Mouse (Mus musculus): ENCODE data around the gene Dclre1c.

Dclre1c gene

DNA sequence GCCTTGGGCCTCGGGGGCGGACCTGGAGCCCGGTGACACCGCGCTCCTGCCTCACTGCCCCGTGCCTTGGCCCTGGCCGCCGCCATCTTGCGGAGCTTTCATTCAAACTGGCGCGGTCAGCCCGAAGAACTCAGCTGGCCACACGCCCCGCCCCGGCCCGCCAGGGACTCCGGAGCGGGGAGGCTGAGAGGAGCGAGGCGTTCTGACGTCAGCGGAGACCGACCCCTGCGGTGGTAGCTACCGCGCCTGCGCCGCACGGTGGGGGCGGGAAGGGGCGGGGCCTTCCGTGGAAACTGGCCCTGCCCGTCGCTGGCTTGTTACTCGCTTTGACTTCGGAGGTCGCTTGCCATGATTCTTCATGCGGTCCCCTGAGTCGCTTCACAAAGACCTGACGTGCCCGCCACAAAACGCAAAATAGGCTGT is 50.9 kb downstream of the Dclre1c start, which contains the start of gene Suv39h2:
Gene Suv39h2, minus strand, starts transcription at position 171 of the 423 bp plus-strand sequence.
- peak; percentile 96 for DNase-seq (ENCODE audit: low spot score)

DNA sequence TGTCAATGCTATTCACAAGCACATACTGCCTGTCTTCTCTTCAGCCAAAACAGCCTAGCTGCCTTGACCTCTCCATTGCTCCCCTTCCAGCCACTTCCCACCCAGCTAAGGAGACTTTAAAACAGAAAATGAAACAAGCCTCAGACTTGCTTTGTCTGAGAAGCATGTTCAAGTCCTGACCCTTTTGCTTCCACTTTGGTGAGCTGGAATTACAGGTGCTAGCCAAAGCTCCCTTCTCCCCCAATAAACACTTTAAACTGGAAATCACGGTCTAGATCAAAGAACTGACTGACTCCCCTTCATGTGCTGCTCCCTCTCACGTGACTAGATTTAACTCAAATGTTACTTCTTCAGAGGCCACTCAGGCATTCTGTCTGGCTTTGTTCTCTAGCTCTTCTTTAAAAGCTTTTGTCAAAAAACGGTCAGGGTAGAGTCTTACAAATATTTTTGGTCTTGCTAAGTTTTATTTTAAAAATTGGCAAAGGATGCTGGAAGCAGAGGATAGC is 51.9 kb downstream of the Dclre1c start:
- peak; percentile 10 for DNase-seq (ENCODE audit: low spot score)

DNA sequence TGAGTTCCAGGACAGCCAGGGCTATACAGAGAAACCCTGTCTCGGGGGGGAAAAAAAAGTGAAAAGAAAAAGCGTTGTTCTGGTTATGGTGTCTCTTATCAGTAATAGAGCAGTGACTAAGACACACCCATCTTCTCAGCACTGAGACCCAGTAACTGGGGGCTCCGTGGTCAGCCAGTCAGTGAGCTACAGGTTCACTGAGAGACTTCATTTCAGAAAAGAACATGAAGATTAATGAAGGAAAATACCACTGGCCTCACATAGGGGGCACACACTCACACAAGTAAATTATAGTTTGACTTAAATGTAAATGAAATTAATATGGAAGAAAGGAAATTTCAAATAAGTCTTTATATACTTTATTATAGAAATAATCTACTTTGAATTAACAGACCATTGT is 56.3 kb downstream of the Dclre1c start:
- DNase-seq (ENCODE audit: low spot score) = no peak

DNA sequence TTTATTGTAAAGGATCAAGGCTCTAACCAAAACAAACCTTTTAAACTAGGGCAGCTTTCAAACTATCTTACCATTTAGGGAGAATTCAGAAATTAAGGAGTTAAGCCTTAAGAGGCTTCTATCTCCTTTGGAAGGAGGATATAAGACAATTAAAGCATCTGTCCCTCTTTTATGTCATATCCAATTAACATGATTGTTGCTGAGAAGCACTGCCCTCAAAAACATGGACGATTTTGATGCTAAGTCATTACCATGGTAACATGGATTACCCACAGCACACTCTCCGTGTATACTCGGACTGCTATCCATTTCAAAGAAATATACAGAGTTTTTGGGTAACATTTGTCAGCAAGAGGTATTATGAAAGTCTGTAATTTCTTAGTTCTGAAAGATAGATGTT is 65.9 kb downstream of the Dclre1c start:
- DNase-seq (ENCODE audit: low spot score) = no peak

DNA sequence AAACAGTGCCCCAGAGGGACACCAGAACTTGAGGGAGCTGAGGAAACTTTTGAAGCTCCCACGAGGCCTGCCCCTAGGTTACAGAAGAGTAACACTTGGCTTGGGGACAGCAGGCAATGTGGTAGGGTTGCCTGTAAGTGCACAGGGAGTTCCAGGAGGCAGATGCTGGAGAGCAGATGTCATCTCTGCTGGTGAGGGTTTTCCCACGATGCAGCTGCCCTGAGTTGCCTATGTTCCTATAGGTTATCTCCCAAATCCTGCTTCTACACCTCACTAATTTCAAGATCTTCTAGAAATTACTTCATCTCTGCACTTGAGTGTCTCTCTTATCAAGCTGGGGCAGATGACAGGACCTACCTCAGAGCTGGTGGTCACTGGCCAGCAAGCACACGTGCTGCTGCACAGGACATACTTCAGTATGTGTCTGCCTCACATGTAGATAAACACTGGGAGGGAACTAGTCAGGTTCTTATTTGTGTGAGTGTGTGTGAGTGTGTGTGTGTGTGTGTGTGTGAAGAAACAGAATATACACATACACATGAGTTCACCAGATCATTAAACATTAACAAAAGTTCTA is 70.0 kb downstream of the Dclre1c start:
- no peak for DNase-seq (ENCODE audit: low spot score)

DNA sequence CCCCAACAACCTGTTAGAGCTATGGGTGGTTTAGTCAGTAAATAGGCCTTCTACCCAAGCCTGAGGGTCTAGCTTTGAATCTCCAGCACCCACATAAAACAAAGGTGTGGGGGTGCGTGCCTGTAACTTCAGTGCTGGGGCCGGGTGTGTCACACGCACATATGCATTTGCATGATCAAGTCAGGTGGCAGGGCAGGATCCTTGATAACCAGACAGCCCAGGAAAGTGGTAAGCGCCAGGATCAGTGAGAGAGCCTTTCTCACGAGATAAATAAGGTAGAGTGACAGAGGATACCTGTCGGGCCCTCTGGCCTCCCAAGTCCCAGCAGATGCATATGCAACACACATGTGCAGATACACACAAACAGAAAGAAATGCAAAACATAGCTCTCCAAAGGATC is 75.6 kb downstream of the Dclre1c start:
- no peak for DNase-seq (ENCODE audit: low spot score)

DNA sequence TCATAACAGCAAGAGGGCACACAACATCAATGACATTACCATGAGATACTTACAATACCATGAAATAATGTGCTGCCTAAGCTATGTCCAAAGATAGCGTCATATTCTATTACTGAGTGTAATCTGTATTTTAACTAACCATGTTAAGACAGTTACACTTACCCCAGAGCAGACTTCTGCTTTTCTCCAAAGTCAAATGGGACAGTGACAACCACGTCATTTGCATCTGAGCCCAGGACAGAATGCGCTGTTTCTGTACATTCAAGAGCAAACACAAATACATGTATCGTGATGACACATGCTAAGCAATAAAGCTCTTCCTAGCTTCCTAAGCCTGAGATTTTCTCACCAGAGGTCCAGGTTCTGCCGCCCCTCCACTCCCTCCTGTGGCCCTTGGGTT is 77.0 kb downstream of the Dclre1c start:
- DNase-seq (ENCODE audit: low spot score) = no peak

DNA sequence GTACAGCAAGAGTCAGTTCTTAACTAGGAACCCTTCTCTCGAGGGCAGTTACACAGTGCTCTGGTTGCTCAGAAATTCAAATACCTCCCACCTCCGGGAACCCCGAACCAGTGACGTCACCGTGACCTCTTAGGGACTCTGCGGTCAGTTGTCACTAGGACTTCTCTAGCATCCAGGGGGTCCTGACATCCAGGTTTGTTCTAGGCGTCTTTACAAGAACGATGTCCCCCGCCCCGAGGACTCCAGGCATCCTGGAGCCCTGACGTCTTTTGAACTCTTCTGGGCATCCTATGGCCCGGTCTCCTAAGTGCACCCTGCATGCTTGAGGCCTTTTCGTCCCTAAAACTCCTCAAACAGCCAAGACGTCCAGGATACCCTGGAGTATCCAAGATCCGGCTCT is 88.1 kb downstream of the Dclre1c start:
- peak; percentile 24 for DNase-seq (ENCODE audit: low spot score)

DNA sequence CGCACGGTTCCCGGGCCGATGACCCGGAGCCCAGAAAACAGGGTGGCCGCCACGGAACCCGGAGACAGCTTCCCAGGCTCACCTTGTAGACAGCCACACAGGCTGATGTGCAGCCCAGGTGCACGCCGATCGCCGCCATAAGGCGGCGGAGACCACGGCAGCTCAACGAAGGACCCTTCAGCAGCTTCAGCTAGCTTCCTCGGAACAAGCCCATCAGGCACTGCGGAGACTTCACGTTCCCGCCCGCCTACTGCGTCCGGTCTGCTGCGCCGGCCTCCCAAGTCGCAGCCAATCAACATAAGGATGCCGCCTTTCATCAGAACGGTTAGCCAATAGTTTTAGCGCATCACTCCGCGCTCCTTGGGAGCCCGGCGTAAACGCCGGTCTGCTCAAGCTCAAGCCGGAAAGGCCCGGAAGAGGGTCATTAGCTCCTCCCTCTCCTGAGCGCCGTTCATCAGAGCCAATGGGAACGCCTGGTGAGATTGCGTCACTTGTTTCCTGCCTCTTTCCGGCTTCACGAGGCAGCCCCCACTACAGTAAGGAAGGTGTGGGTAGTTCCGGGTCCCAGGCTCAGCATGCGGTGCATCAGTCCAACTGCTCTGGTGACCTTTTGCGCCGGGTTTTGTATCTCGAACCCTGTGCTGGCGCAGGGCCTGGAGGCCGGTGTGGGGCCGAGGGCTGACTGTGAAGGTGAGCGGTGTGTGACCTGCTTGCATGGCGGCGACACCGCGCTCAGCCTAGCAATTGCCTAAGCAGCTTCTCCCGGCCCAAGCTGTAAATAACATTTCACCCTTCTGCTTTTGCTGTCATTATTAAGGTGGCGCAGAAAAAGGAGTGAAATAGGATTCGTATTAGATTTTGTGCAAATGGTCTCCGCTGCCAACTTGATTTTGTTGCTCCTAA is 88.9 kb downstream of the Dclre1c start, which contains the start of the genes Gm45902, Hspa14 and Cdnf:
Gene Gm45902, minus strand, starts transcription at position 239 of the 903 bp plus-strand sequence.
Gene Hspa14, minus strand, starts transcription at position 263 of the 903 bp plus-strand sequence.
Gene Cdnf, plus strand, starts transcription at position 479 of the 903 bp plus-strand sequence.
- DNase-seq (ENCODE audit: low spot score) = peak; percentile 98

Measured in T-cell, adult 2 months (primary cell).